16 mouse cellular contexts compared by ENCODE assay signal in genomic region chr14:27340682-27341415, GRCm38 (mm10).
DNase-seq lines count a peak whose midpoint lies in the region; ATAC-seq and TF ChIP-seq lines count a peak whose summit lies in the region.
"Had no signal": no experiment of that assay in that cellular context is flagged by ENCODE, and none has a peak within 500 bp of the region (broad histone marks: within the 10 kb centered on the region; RNA-seq: fewer than 3 reads in every experiment).

No protein-coding gene starts in this region.

- H3K4me2 ChIP-seq in CH12.LX (ENCODE audit: insufficient read depth, low read depth, poor library complexity, severe bottlenecking): peak overlapping the region; percentile 66; the same call in 1 of the 2 replicates
- no peak overlapping the region for H3K4me2 ChIP-seq in liver, embryonic 15.5 days
- H3K4me2 ChIP-seq in neural tube, embryonic 15.5 days: no peak overlapping the region
- H3K4me2 ChIP-seq: embryonic facial prominence, embryonic 12.5 days; midbrain, embryonic 11.5 days had no signal

- peak overlapping the region; percentile 20; the same call in 1 of the 2 replicates for H3K27ac ChIP-seq in kidney, adult 2 months (ENCODE audit: insufficient read depth, low read depth, low read length)
- peak overlapping the region; percentile 9; the same call in 1 of the 2 replicates for H3K27ac ChIP-seq in CH12.LX (ENCODE audit: insufficient read depth, low read depth)
- H3K27ac ChIP-seq in liver, embryonic 15.5 days (replicated peaks): no peak overlapping the region; the same call in 1 of the 2 replicates
- H3K27ac ChIP-seq in neural tube, embryonic 15.5 days (replicated peaks): no peak overlapping the region
- H3K27ac ChIP-seq: embryonic facial prominence, embryonic 12.5 days had no signal

- DNase-seq in adrenal gland, adult 2 months: peak; percentile 27
- no peak for DNase-seq in adrenal gland, adult 18-20 months (ENCODE audit: low spot score in 2 of 2)
- DNase-seq in kidney, adult 2 months: peak; percentile 24
- DNase-seq in kidney, postnatal 10 days: no peak
- no peak for DNase-seq in CH12.LX (ENCODE audit: extremely low read depth)
- no peak for DNase-seq in left cerebral cortex, postnatal 36 days (ENCODE audit: low spot score in 2 of 2)
- DNase-seq: cerebellum, adult 11 months; kidney, postnatal 14 days; left cerebral cortex, postnatal 4 days; lung, postnatal 10 days; right cerebral cortex, postnatal 25 days had no signal

- TF ChIP-seq RAD21 in CH12.LX (IDR thresholded peaks at IDR 0.05; ENCODE audit: low read depth, low read length): no peak

- no peaks in the 10 kb centered on the region for H3K79me2 ChIP-seq in CH12.LX (replicated peaks; ENCODE audit: control insufficient read depth, extremely low read depth, insufficient read depth, poor library complexity, severe bottlenecking)

- no peak for TF ChIP-seq EP300 in CH12.LX (IDR thresholded peaks at IDR 0.05; ENCODE audit: low read length)

- no peaks in the 10 kb centered on the region for H3K27me3 ChIP-seq in kidney, adult 2 months (replicated peaks; ENCODE audit: control insufficient read depth, insufficient read depth, low read length)
- peaks cover 16% of the 10 kb centered on the region for H3K27me3 ChIP-seq in CH12.LX (replicated peaks)
- peaks cover 13% of the 10 kb centered on the region for H3K27me3 ChIP-seq in liver, embryonic 15.5 days
- H3K27me3 ChIP-seq in neural tube, embryonic 15.5 days (replicated peaks): peaks cover 14% of the 10 kb centered on the region

- dilution Hi-C loops in CH12.LX (cut with MboI; ENCODE audit: extremely low pct_ligation_motif_present, extremely low pct_unique_long_range_greater_than_20kb, low sequenced_read_pairs): no loop called here

- H3K9me3 ChIP-seq in CH12.LX (replicated peaks; ENCODE audit: low read length): no peaks in the 10 kb centered on the region
- H3K9me3 ChIP-seq in liver, embryonic 15.5 days (replicated peaks): no peaks in the 10 kb centered on the region
- H3K9me3 ChIP-seq in neural tube, embryonic 15.5 days (replicated peaks): no peaks in the 10 kb centered on the region
- H3K9me3 ChIP-seq: embryonic facial prominence, embryonic 12.5 days had no signal

- no peak overlapping the region for H3K4me3 ChIP-seq in kidney, adult 2 months (ENCODE audit: insufficient read depth, low read depth, low read length)
- H3K4me3 ChIP-seq in CH12.LX (replicated peaks in 1 of 3; ENCODE audit: low read depth in 2 of 3, low read length in 2 of 3, poor library complexity in 1 of 3): no peak overlapping the region
- no peak overlapping the region for H3K4me3 ChIP-seq in liver, embryonic 15.5 days (replicated peaks)
- no peak overlapping the region for H3K4me3 ChIP-seq in neural tube, embryonic 15.5 days (replicated peaks)
- H3K4me3 ChIP-seq: embryonic facial prominence, embryonic 12.5 days had no signal

- no peak for TF ChIP-seq POLR2A in kidney, adult 2 months (IDR thresholded peaks at IDR 0.05; ENCODE audit: low read depth, low read length)
- TF ChIP-seq POLR2A in CH12.LX (IDR thresholded peaks at IDR 0.05; ENCODE audit: low read depth, low read length): no peak

- peaks cover 46% of the 10 kb centered on the region for H3K4me1 ChIP-seq in kidney, adult 2 months (ENCODE audit: control insufficient read depth, insufficient read depth, low read length)
- H3K4me1 ChIP-seq in CH12.LX (ENCODE audit: control insufficient read depth in 1 of 2, insufficient read depth in 2 of 2): peaks cover 25 to 46% of the 10 kb centered on the region in 2 experiments
- peaks cover 39% of the 10 kb centered on the region for H3K4me1 ChIP-seq in liver, embryonic 15.5 days (replicated peaks)
- H3K4me1 ChIP-seq in neural tube, embryonic 15.5 days: peaks cover 10% of the 10 kb centered on the region

- H3K9ac ChIP-seq in CH12.LX (ENCODE audit: insufficient read depth, low read depth): 0 out of 2 replicates have a peak overlapping the region, but pooled peaks have one; percentile 23
- H3K9ac ChIP-seq in liver, embryonic 15.5 days: no peak overlapping the region
- no peak overlapping the region for H3K9ac ChIP-seq in neural tube, embryonic 15.5 days (replicated peaks)
- H3K9ac ChIP-seq: embryonic facial prominence, embryonic 12.5 days had no signal

- intact Hi-C loops in left cerebral cortex, postnatal 36 days (cut with DNase I): no loop called here

- in situ Hi-C loops in CH12.LX (cut with MboI; ENCODE audit: low pct_ligation_motif_present, low pct_unique_long_range_greater_than_20kb, low sequenced_read_pairs): loop anchor here (5.0 kb wide), 1 partner anchor 56 kb away; no protein-coding TSS in a partner anchor

- no peak for TF ChIP-seq CTCF in kidney, adult 2 months (conservative IDR thresholded peaks at IDR 0.05; ENCODE audit: insufficient read depth, insufficient read length, low read depth, low read length)
- TF ChIP-seq CTCF in CH12.LX (conservative IDR thresholded peaks at IDR 0.05 in 1 of 2, IDR thresholded peaks at IDR 0.05 in 1 of 2; ENCODE audit: low read depth in 2 of 2, low read length in 2 of 2): no peak

- no peaks in the 10 kb centered on the region; the same call in 1 of the 2 replicates for H3K36me3 ChIP-seq in kidney, adult 2 months (ENCODE audit: control insufficient read depth, insufficient read depth, low read length)
- H3K36me3 ChIP-seq in CH12.LX (replicated peaks in 1 of 2; ENCODE audit: control insufficient read depth in 1 of 2, insufficient read depth in 1 of 2, low read length in 1 of 2): no peaks in the 10 kb centered on the region
- H3K36me3 ChIP-seq in liver, embryonic 15.5 days (replicated peaks): 0 out of 2 replicates have a peak, but pooled peaks cover 6% of the 10 kb centered on the region
- H3K36me3 ChIP-seq in neural tube, embryonic 15.5 days: no peaks in the 10 kb centered on the region
- H3K36me3 ChIP-seq: embryonic facial prominence, embryonic 12.5 days had no signal

- peak; percentile 29; the same call in 1 of the 2 replicates for ATAC-seq in liver, embryonic 15.5 days (ENCODE audit: insufficient read depth)
- no peak for ATAC-seq in neural tube, embryonic 15.5 days (ENCODE audit: low FRiP score)
- ATAC-seq: hindbrain, embryonic 16.5 days had no signal

- 53% methylated on average over 5 of the region's 5 CpGs for WGBS in kidney, adult 2 months
- WGBS in liver, embryonic 15.5 days (ENCODE audit: insufficient replicate concordance): 49% methylated on average over 5 of the region's 5 CpGs
- WGBS in neural tube, embryonic 15.5 days: 72% methylated on average over 5 of the region's 5 CpGs

TF ChIP-seq in CH12.LX, 34 proteins besides CTCF, POLR2A, EP300 and RAD21:
- TF ChIP-seq ZMIZ1 (IDR thresholded peaks at IDR 0.05; ENCODE audit: low read depth, low read length) (no peak), IRF4 (IDR thresholded peaks at IDR 0.05; ENCODE audit: low read depth, low read length) (no peak), SMC3 (IDR thresholded peaks at IDR 0.05; ENCODE audit: low read depth, low read length) (no peak), JUND (conservative IDR thresholded peaks at IDR 0.05; ENCODE audit: low read depth, low read length) (no peak), ELF1 (IDR thresholded peaks at IDR 0.05; ENCODE audit: low read depth, low read length) (no peak), USF1 (IDR thresholded peaks at IDR 0.05; ENCODE audit: low read depth, low read length) (no peak), NELFE (IDR thresholded peaks at IDR 0.05; ENCODE audit: low read depth, low read length) (no peak), JUN (IDR thresholded peaks at IDR 0.05; ENCODE audit: insufficient read depth, low read depth, low read length) (no peak), TBP (conservative IDR thresholded peaks at IDR 0.05; ENCODE audit: low read depth, low read length) (no peak), ETS1 (conservative IDR thresholded peaks at IDR 0.05; ENCODE audit: low read depth, low read length) (no peak), RCOR1 (conservative IDR thresholded peaks at IDR 0.05; ENCODE audit: low read depth, low read length) (no peak), KAT2A (IDR thresholded peaks at IDR 0.05; ENCODE audit: insufficient replicate concordance, low read length) (no peak)
TF ChIP-seq in CH12.LX: peak in this region for 0.

Comparison
In these comparisons a context has a peak if more than half of its experiments do, and no peak if none do; other contexts are left out.
1. DNase-seq: peak in adrenal gland, adult 2 months (single experiment) and kidney, adult 2 months (single experiment); none in adrenal gland, adult 18-20 months (0 of 2), kidney, postnatal 10 days (single experiment), CH12.LX (single experiment) and left cerebral cortex, postnatal 36 days (0 of 2).
2. H3K27ac ChIP-seq: peak in kidney, adult 2 months (single experiment) and CH12.LX (single experiment); none in liver, embryonic 15.5 days (single experiment) and neural tube, embryonic 15.5 days (single experiment).